Mouse (Mus musculus) B cell, adult 62 days (primary cell): ENCODE data around the gene Zfp523. TPM values are rescaled to one million over a fixed set of nuclear protein-coding genes. Genes with fewer than 3 reads are reported as not detected.

Experiments
- total RNA-seq: library from RNA; stranded (reverse); gene quantifications from 4 replicates; pipeline ENCODE4 v1.2.4, GENCODE M21; 2023

Zfp523 gene
- 13.8 to 21.3 TPM (median 16.3 TPM) in 4 replicates for total RNA-seq

DNA sequence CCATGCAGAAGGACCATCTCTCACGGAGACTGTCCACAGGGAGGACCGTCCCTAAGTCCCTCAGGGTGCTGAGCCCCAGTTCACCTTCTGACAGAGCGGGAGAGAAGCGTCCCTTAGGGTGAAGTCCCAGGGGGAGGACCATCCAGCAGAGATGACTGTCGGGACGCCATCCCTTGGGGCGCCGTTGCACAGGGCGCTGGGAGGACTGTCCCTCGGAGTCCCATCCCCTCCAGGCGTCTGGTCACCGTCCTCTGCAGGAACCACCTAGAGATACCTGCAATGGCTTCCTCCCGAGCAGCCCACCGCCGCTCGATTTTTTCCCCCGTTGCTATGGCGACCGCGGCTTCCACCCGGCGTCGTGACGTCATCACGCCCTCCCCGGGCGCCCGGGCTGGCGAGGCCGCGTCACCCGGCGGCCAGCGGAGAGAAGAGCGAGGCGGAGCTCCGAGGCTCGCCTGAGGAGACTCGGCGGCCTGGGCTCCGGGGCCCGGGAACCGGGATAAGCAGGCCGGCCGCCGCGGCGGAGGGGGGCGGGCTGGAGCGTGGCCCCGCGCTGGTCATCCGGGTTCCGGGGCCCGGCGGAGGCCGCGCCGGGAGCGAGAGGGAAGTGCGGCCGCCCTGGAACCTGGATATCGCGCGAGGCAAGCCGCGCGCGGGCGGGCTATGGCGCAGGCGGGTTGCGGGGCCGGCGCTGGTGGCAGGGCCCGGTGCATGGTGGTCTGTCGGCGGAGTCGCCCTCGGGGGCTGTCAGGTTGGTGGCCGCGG lies at the start of gene Zfp523:
Zfp523 (plus strand) TSS at position 355 of the 765 bp plus-strand sequence.

DNA sequence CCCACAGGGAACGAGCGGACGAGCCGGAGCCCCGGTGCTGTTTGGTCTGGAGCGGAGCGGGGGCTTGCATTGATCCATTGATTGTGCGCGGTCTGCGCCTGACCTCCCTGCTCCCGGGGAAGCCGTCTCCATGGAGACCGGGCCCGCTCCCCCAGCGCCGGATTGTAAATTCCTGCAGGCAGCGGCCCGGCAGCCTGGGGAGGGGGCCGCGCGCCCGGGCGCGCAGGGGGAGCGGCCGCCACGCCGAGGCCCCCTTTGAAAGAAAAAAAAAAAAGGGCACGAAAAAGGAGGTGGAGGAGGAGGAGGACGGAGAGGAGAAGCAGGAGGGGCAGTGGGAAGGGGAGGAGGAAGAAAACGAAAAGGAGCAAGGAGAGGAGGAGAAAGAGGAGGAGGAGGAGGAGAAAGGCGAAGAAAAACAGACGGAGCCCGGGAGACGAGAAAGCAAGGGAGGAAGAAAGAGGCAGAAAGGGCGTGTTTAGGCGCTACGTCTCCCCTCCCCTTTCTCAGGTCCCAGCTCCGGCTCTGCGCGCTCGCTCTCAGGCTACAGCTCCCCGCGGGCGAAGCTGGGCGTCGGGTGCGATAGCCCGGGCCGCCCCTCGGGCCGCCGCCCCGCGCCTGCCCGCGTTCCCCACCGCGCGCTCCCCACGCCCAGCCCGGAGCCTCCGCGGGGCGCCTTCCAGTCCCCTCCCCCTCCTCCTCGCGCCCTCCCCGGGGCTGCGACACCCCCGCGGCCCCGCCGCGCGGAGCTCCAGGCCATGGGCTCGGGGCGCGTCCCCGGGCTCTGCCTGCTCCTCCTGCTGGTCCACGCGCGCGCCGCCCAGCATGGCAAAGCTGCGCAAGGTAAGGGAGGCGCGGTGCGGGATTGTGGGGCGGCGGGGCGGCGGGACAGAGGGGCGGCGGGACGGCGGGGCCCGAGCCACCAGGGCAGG lies 34.9 kb upstream of the Zfp523 start, which contains the start of gene Scube3:
Scube3 (plus strand) TSS at position 371 of the 929 bp plus-strand sequence.

GRCm38 (mm10) chr17:28207591-28208313 lies 30.8 kb downstream of the Zfp523 start, which contains the start of gene Def6:
Gene Def6, plus strand, starts transcription at chr17:28207778.

GRCm38 (mm10) chr17:28232475-28233060 lies 55.6 kb downstream of the Zfp523 start, which contains the start of gene Ppard:
Gene Ppard, plus strand, starts transcription at chr17:28232700.

Other genes with a start within 250 kb of the Zfp523 start
- gene Tcp11, start 96.5 kb upstream of the Zfp523 start, total RNA-seq, result 7.1 to 10.2 TPM (median 8.4 TPM) in 4 replicates
- gene Scube3, start 35.0 kb upstream of the Zfp523 start, total RNA-seq, result not detected in 4 replicates
- 75.4 to 84.6 TPM (median 78.8 TPM) in 4 replicates for gene Def6, start 30.6 kb downstream of the Zfp523 start, total RNA-seq
- 25.7 to 29.5 TPM (median 28.4 TPM) in 4 replicates for gene Ppard, start 55.6 kb downstream of the Zfp523 start, total RNA-seq
- gene Fance, start 136.4 kb downstream of the Zfp523 start, total RNA-seq, result 26.2 to 36.6 TPM (median 32.1 TPM) in 4 replicates
- gene Rpl10a, start 151.3 kb downstream of the Zfp523 start, total RNA-seq, result 1,486 to 1,599 TPM (median 1,559 TPM) in 4 replicates
- gene Tead3, start 173.7 kb downstream of the Zfp523 start, total RNA-seq, result 0.17 to 0.24 TPM in 2 of 4 replicates, not detected in the others
- gene Tulp1, start 188.1 kb downstream of the Zfp523 start, total RNA-seq, result not detected in 4 replicates